Mouse (Mus musculus): ENCODE measurements at regions not wholly inside any gene's neighbourhood (a gene's known extent, or its start where the extent isn't known, plus 50 kb on each side); places are given as distances from the start of the nearest gene placed in this dataset.

DNA sequence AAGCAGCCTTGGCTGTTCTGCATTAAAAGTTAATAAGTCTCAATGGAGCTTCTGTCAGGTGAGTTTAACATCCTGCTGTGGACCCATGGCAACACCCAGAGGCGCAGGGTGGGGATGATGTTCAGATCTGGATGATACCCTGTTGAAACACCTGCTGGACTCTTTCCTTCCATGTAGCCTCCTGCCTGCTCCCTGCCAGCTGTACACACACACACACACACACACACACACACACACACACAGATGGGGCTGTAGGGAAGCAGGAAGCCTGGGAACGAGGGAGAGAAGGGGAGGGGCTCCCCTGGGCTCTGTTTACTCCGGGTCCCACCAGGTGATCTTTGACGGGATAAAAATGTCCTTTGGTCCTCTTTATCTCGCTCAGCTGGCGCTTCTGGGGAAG, 93.0 kb downstream of the Matn1 start:
- TF ChIP-seq CTCF (IDR thresholded peaks at IDR 0.05) (no peak), EP300 (IDR thresholded peaks at IDR 0.05) (no peak)
